Mouse (Mus musculus) macrophage (primary cell): ENCODE data around the gene Gm49336. TPM values are rescaled to one million over a fixed set of nuclear protein-coding genes. Genes with fewer than 3 reads are reported as not detected.

Experiments
- H3K27ac ChIP-seq: fragments of 350-480 bp; formaldehyde crosslinking; 2 replicates; pipeline ENCODE4 v1.9.0; 2021
- H3K36me3 ChIP-seq: fragments of 350-480 bp; formaldehyde crosslinking; 2 replicates; pipeline ENCODE4 v1.9.0; 2021; ENCODE audit errors: inconsistent target
- H3K4me3 ChIP-seq: fragments of 350-480 bp; formaldehyde crosslinking; 2 replicates; pipeline ENCODE4 v1.9.0; 2021; ENCODE audit errors: inconsistent target
- H3K79me2 ChIP-seq: fragments of 350-480 bp; formaldehyde crosslinking; 2 replicates; pipeline ENCODE4 v1.9.0; 2021; ENCODE audit errors: inconsistent target
- WGBS: methylation state at CpG from one replicate; pipeline ENCODE4 v1.1.7; 2026; ENCODE audit warnings: inconsistent platforms; ENCODE audit not compliant: missing documents; 5-methylcytosine and 5-hydroxymethylcytosine counted together
- polyA plus RNA-seq: library from polyadenylated mRNA; stranded (reverse); fragments of 250-400 nt; gene quantifications from 3 replicates; pipeline ENCODE4 v1.2.4, GENCODE M21; 2018; ENCODE audit warnings: inconsistent platforms

Gm49336 gene
- polyA plus RNA-seq, 1 experiment from 2014 or later, result 21.1 TPM

GRCm38 (mm10) chr14:60196884-60197283 is 54.4 kb downstream of the Gm49336 start, which contains the start of gene Atp8a2:
TSS of gene Atp8a2 (minus strand) at chr14:60197179.
- Histone ChIP-seq H3K79me2 (no peaks in the 10 kb centered on the region), H3K36me3 (no peaks in the 10 kb centered on the region), H3K27ac (no peak within 1 kb of the TSS), H3K4me3 (no peak within 1 kb of the TSS)
- WGBS, result 82% methylated on average over 7 of the region's 7 CpGs

GRCm38 (mm10) chr14:60195999-60196398 is 55.3 kb downstream of the Gm49336 start:
- no peaks in the 10 kb centered on the region for H3K36me3 ChIP-seq
- WGBS, result 71% methylated on average over 1 of the region's 5 CpGs
- no peak overlapping the region for H3K27ac ChIP-seq
- H3K4me3 ChIP-seq, result no peak overlapping the region
- no peaks in the 10 kb centered on the region for H3K79me2 ChIP-seq

- Histone ChIP-seq H3K4me3 (no peak overlapping the region), H3K79me2 (no peaks in the 10 kb centered on the region), H3K27ac (no peak overlapping the region), H3K36me3 (no peaks in the 10 kb centered on the region)
- WGBS, result 71% methylated on average over 1 of the region's 1 CpGs
Observed at GRCm38 (mm10) chr14:60194606-60195005, 56.7 kb downstream of the Gm49336 start.

- H3K27ac ChIP-seq, result no peak overlapping the region
- WGBS, result 77% methylated on average over 5 of the region's 5 CpGs
- H3K79me2 ChIP-seq, result no peaks in the 10 kb centered on the region
- H3K4me3 ChIP-seq, result no peak overlapping the region
- H3K36me3 ChIP-seq, result no peaks in the 10 kb centered on the region
Observed at GRCm38 (mm10) chr14:60189771-60190170, 61.5 kb downstream of the Gm49336 start.

- H3K4me3 ChIP-seq, result no peak overlapping the region
- no peaks in the 10 kb centered on the region for H3K36me3 ChIP-seq
- no peak overlapping the region for H3K27ac ChIP-seq
- 89% methylated on average over 5 of the region's 5 CpGs for WGBS
- no peaks in the 10 kb centered on the region for H3K79me2 ChIP-seq
Observed at GRCm38 (mm10) chr14:60188201-60188825, 63.0 kb downstream of the Gm49336 start.

GRCm38 (mm10) chr14:60181306-60181705 is 70.0 kb downstream of the Gm49336 start:
- no peak overlapping the region for H3K4me3 ChIP-seq
- no peaks in the 10 kb centered on the region for H3K36me3 ChIP-seq
- 90% methylated on average over 2 of the region's 2 CpGs for WGBS
- no peaks in the 10 kb centered on the region for H3K79me2 ChIP-seq
- H3K27ac ChIP-seq, result no peak overlapping the region

- no peaks in the 10 kb centered on the region for H3K79me2 ChIP-seq
- H3K36me3 ChIP-seq, result no peaks in the 10 kb centered on the region
- 52% methylated on average over 2 of the region's 2 CpGs for WGBS
- H3K4me3 ChIP-seq, result no peak overlapping the region
- H3K27ac ChIP-seq, result no peak overlapping the region
Observed at GRCm38 (mm10) chr14:60178571-60178955, 72.7 kb downstream of the Gm49336 start.

GRCm38 (mm10) chr14:60177614-60178570 is 73.4 kb downstream of the Gm49336 start:
- no peak overlapping the region for H3K4me3 ChIP-seq
- H3K27ac ChIP-seq, result no peak overlapping the region
- no peaks in the 10 kb centered on the region for H3K36me3 ChIP-seq
- WGBS, result 21% methylated on average over 32 of the region's 37 CpGs
- no peaks in the 10 kb centered on the region for H3K79me2 ChIP-seq

- Histone ChIP-seq H3K4me3 (no peak overlapping the region), H3K36me3 (no peaks in the 10 kb centered on the region), H3K27ac (no peak overlapping the region), H3K79me2 (no peaks in the 10 kb centered on the region)
- under 1% methylated on average over 70 of the region's 84 CpGs for WGBS
Observed at GRCm38 (mm10) chr14:60176891-60177613, 74.3 kb downstream of the Gm49336 start.

GRCm38 (mm10) chr14:60176469-60176890 is 74.8 kb downstream of the Gm49336 start:
- no peak overlapping the region for H3K27ac ChIP-seq
- WGBS, result 30% methylated on average over 8 of the region's 9 CpGs
- no peaks in the 10 kb centered on the region for H3K36me3 ChIP-seq
- no peak overlapping the region for H3K4me3 ChIP-seq
- H3K79me2 ChIP-seq, result no peaks in the 10 kb centered on the region

GRCm38 (mm10) chr14:60172286-60173055 is 78.8 kb downstream of the Gm49336 start:
- Histone ChIP-seq H3K4me3 (no peak overlapping the region), H3K36me3 (no peaks in the 10 kb centered on the region), H3K79me2 (no peaks in the 10 kb centered on the region), H3K27ac (no peak overlapping the region)
- WGBS, result 77% methylated on average over 12 of the region's 12 CpGs

GRCm38 (mm10) chr14:60170845-60171610 is 80.3 kb downstream of the Gm49336 start:
- no peak overlapping the region for H3K4me3 ChIP-seq
- no peak overlapping the region for H3K27ac ChIP-seq
- WGBS, result 93% methylated on average over 16 of the region's 16 CpGs
- no peaks in the 10 kb centered on the region for H3K36me3 ChIP-seq
- H3K79me2 ChIP-seq, result no peaks in the 10 kb centered on the region

GRCm38 (mm10) chr14:60163367-60163766 is 87.9 kb downstream of the Gm49336 start:
- 89% methylated on average over 3 of the region's 3 CpGs for WGBS
- H3K36me3 ChIP-seq, result no peaks in the 10 kb centered on the region

More at GRCm38 (mm10) chr14:60163367-60163766, 87.9 kb downstream of the Gm49336 start:
- H3K4me3 ChIP-seq, result no peak overlapping the region
- H3K27ac ChIP-seq, result no peak overlapping the region
- H3K79me2 ChIP-seq, result no peaks in the 10 kb centered on the region
